Mouse (Mus musculus): ENCODE measurements around the gene Uba7.

Uba7 gene

GRCm38 (mm10) chr9:107975399-107976386 is at the start of gene Uba7:
Gene Uba7 (plus strand): TSS chr9:107975505.
- DNase-seq, result peak; percentile 40

- DNase-seq, result no peak
Observed at GRCm38 (mm10) chr9:107926920-107927420, 48.3 kb upstream of the Uba7 start.

DNA sequence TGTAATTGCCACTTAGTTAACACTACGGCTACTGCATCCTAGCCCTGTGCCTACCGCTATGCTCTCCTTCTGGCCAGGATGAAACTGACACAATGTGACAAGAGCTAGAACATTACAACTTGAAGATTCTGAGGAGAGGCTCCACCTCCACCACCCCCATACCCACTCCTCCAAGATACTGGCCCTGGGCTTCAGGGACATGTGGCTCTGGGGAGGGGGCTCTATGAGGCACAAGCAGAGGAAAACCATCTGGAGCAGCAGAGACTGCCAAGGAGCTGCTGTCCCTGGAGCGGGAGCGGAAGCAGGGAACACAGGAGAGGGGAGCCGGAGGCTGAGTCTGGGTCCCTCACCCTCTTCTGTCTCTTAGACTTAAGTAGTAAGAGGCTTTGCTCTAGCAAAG is 47.6 kb upstream of the Uba7 start:
- DNase-seq, result peak; percentile 38

DNA sequence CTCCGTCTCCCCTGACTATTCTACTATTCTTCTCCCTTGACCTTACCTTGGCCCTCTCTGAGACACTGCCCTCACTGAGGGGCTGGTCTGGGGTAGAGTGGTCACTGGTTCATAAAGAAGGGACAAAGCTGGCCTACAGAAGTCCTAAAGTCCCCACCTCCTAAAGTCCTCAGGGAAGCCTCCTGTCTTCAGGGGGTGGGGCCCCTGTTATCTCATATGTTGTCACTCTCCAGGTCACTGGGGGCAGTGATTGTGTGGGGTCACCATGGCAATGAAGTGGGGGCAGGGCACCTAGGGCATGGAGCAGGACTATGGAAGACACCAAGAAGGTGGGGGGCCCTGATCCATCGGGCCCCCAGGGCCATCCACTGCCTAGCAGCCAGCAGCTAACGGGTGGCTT is 47.1 kb upstream of the Uba7 start, which contains the start of gene Actl11:
Actl11 (plus strand) TSS at position 301 of the 400 bp plus-strand sequence.
- DNase-seq, result no peak

- no peak for DNase-seq
Observed at GRCm38 (mm10) chr9:107932221-107932620, 43.1 kb upstream of the Uba7 start.

GRCm38 (mm10) chr9:107934146-107934545 is 41.2 kb upstream of the Uba7 start:
- DNase-seq, result no peak

DNA sequence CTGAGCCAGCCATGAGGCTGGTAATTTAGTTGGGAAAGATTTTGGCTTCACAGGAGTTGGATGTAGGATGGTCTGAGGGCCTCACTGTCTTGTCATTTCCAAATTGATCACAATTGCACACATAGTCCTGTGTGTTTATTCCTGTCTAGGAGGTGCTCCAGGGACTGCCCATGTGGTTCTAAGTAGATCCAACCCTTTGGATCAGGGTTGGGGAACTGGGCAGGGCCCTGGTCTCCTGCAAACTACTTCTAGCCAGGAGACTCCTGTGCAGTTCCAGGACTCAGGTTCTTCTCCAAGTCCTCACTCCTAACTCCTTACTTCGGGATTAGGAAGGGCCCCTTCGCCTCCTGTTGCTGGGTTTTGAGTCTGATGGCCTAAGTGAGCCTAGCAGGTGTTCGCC is 39.9 kb upstream of the Uba7 start, which contains the start of gene Camkv:
Camkv (plus strand) TSS at position 301 of the 400 bp plus-strand sequence.
- no peak for DNase-seq

GRCm38 (mm10) chr9:107935790-107936214 is 39.5 kb upstream of the Uba7 start:
- DNase-seq, result peak; percentile 41

- DNase-seq, result no peak
Observed at GRCm38 (mm10) chr9:107936215-107936822, 39.0 kb upstream of the Uba7 start.

DNA sequence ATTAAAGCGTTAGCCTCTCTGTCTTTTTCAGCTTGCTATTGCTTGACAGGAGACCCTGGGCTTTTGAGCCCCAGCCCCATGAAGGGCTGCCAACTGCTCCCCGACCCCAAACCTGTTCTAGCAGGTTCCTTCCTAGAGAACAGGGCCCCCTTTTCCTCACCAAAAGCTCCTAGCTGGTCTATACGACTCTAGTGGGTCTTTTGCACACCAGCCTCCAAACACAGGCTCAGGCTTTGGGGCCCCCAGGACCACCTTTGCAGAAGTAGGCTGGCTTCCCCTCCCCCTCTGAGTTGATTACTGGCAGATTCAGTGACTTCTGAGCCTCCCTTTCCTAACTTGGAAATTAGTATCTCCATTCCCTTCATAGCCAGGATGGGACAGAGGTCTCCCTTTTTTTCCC is 38.5 kb upstream of the Uba7 start:
- DNase-seq, result no peak

DNA sequence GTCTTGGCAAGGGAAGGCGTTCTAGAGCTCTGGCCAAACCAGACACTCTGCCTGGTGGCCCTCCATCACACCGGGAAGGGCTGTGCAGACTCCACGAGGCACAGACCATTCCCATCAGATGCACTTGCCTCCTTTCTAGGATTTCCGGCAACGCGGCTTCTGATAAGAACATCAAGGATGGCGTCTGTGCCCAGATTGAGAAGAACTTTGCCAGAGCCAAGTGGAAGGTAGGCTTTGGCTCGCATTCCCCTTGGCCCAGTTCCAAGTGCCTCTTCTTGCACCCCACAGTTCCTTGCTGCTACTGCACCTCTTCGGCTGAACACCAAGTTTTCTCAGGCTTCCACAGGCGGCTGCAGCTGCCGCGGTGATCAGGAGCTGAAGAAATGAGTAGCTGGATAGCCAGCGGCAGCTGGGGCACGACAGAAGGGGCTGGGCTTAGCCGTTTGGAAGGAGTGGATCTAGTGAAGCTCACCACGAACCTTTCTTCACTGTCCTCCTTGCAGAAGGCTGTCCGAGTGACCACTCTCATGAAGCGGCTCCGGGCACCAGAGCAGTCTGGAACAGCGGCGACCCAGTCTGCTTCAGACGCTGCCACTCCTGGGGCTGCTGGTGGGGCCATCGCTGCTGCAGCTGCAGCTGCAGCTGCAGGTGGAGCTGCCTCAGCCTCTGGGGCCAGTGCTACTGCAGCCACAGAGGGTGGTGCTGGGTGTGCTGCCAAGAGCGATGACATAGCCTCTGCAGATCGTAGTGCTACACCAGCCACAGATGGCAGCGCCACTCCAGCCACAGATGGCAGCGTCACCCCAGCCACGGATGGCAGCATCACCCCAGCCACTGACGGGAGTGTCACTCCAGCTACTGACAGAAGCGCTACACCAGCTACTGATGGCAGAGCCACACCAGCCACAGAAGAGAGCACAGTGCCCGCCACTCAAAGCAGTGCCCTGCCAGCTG is 27.8 kb upstream of the Uba7 start:
- DNase-seq, result no peak

GRCm38 (mm10) chr9:107949184-107949921 is 26.0 kb upstream of the Uba7 start:
- no peak for DNase-seq

- no peak for DNase-seq
Observed at GRCm38 (mm10) chr9:107949922-107950235, 25.4 kb upstream of the Uba7 start, which contains the start of gene Traip. Gene Traip (plus strand): TSS chr9:107950136.

GRCm38 (mm10) chr9:107950460-107951355 is 24.6 kb upstream of the Uba7 start:
- DNase-seq, result peak; percentile 96

GRCm38 (mm10) chr9:107955613-107956289 is 19.6 kb upstream of the Uba7 start:
- no peak for DNase-seq

DNA sequence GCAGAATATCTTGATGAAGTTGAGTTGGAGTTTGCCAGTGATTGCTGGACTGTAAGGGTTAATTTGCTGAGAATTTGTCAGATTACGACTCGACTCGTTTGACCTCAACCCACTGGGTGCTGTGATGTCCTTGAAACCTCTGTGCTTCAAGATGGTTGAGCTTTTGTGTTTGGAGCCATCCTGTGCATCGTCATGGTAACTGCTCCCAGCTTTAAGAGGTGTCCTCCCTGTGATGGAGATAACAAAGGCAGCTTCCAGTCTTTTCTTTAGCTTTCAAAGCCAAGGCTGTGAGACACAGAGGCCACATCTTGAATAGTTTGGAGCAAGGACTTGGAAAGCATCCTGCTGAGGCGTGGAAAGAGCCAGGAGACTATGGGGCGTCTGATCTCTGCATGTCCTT is 18.2 kb upstream of the Uba7 start:
- no peak for DNase-seq

DNA sequence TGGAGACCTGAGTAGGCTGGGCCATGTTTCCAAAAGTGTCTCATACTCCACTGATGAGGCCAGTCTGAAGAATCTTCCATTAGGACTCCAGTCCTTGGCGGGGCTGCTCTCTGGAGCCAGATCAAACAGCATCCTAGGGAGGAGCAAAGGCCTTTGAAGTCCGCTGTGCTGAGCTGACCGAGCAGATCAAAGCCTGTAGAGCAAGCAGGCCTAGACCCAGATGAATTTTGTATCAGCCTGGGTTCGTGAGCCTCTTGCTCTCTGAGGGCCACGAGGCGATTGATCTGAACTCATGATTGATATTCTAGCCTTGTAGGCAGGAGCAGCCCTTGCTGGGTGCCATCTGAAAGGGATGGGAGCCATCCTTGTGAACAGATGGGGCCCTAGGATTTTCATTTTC is 15.4 kb upstream of the Uba7 start:
- no peak for DNase-seq

DNA sequence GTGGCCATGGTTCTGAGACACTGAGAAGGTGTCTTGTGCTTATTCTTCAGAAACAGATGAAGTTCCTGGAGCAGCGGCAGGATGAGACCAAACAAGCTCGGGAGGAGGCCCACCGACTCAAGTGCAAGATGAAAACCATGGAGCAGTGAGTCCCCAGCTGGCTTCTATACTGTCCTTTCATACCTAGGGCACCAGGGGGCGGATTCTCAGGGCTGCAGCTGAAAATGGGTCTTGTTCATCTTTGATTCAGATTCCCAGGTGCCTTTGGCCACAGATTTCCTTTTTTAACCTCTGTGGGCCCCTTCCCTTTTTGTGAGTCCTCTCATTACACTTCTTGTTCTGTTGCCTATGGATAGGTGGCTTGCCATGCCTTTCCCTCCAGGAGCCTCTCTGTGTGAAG is 14.4 kb upstream of the Uba7 start:
- no peak for DNase-seq

DNA sequence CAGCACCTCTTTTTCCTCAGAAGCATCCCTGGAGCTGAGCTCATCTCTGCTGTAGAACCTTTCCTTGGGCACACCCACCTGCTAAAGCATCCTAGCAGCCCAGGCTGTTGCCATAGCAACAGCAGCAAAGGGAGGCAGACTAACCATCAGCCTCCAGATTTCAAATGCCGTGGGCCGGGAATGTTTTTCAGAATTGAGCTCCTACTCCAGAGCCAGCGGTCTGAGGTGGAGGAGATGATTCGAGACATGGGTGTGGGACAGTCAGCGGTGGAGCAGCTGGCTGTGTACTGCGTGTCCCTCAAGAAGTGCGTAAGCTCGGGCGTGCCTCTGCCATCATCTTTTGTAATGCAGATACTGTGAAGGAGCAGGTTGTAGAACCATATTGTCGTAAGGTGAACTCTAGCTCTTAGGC is 13.9 kb upstream of the Uba7 start:
- DNase-seq, result no peak

DNA sequence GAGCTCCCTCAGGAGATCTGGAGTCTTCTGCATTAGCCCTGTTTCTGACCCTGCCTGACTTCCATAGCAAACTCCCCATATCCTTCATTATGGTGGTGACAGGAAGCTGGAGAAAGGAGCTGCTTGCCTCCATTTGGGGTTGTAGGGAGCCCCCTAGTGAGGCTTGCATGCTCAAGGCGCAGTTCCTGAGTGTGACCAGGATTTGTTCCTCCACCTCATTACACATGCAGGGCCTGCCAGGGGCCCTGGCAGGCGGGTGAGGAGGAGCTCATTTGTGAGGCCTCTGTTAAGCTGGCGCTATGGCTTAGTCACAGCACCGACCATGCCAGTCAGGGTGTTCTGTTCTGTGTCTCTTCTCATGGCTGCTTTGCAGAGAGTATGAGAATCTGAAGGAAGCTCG is 13.4 kb upstream of the Uba7 start:
- peak; percentile 58 for DNase-seq
